Mouse (Mus musculus): ENCODE data around the gene Aldh2. TPM values are rescaled to one million over a fixed set of nuclear protein-coding genes. Genes with fewer than 3 reads are reported as not detected.
A peak's percentile ranks its signal among the peaks of the same experiment; 100 is the strongest.

Gene Aldh2
- total RNA-seq, 2 experiments from 2014 or later, result 263 to 319 TPM

DNA sequence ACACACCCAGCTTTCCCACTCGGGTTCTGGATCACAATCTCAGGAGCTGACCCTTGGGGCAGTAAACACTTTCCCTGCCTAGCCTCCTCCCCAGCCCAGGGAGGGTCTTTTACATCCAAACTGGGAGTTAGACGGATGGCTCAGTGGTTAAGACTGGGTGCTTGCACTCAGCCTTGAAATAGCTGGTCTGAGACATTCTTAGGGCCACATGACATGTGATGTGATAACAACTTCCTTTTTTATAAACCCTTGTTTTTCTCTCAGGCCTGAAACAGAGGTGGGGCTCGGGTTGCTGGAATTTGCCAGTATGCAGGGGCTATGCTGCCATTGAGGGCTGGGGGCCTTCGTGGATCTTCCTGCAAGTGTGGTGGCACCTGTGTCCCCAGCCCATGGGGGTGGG, 3.7 kb upstream of the Aldh2 start:
- intact Hi-C loops (cut with DNase I), result no loop called here
- no peak for DNase-seq

DNA sequence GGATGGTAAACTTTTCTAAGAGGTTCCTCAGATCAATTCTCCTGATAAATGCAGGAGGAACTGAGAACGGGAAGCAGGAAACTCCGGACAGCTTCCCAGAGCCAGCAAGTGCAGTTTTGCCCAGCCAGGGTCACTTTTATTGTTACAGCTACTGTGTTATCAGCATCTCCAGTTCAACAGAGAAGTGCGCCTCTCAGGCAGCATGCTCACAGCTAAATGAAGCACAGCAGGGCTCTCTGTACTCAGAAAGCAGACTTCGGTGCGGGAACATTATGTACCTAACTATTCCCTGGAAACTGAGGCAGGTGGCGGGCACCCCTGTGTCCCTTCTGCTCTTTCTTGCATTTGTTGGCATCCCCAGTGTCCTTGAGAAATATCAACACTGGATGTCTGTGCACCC, 2.6 kb upstream of the Aldh2 start:
- intact Hi-C loops (cut with DNase I), result no loop called here
- DNase-seq, result no peak

DNA sequence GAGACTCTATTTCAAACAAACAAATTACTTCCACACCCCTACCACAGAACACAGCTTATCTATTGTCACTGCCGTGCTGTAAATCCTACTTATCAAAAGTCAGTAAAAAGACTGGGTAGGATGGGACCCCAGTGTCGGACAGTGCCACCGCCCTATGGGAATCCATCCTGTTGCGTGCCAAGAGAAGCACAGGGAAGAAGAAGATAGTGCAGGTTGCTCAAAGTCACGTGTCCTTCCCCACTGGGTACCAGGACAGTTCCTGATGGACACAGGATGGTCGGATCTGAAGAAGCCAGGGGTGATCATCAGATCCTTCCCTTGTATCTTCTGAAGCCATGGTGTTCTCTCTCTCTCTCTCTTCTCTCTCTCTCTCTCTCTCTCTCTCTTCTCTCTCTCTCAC, 2.1 kb upstream of the Aldh2 start:
- DNase-seq, result no peak
- intact Hi-C loops (cut with DNase I), result no loop called here

DNA sequence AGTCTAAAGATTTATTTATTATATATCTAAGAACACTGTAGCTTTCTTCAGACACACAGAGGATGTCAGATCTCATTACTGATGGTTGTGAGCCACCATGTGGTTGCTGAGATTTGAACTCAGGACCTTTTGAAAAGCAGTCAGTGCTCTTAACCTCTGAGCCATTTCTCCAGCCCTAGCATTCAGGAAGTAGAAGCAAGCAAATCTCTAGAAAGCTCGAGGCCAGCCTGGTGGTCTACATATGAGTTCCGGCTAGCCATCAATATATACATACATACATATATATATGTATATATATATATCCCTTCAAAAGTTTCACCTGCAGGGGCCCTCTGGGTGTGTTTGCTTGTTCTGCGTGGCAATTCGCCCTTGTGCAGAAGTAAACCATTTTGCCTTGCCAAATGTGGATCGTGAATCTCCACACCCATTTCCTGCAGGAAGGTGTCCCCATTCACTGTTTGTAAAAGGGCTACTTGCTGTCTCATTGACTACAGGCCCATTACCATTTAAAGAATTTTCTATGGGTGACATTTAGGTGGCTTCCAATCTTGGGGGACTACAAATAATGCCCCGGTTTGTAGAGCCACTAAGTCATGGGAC, 1.2 kb upstream of the Aldh2 start:
- intact Hi-C loops (cut with DNase I), result no loop called here
- no peak for DNase-seq

DNA sequence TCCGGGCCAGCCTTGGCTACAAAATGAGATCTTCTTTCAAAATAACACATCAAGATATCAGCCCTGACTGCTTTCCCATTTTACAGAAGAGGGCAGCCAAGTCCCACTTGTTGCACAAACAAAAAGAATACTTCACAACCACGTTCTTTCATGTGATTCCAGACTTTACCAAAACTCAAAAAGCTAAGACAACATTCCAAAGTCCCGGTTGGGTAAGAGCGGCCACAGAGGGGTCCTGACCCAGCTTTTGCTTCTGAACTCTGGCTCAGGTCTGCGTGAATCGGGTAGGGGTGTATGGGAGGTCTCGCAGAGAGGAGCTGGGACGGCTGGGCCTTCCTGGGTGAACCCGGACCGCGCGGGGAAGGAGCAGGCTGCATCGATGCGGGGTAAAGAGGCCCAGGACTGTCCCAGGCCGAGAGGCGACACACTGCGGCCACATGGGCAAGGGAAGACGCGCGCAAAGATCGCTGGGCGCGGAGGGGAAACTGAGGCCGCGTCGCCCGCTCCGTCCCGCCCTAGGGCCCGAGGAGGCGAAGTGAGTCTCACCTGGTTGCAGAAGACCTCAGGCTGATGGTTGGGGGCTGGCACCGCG, 712 bp downstream of the Aldh2 start:
- intact Hi-C loops (cut with DNase I), result no loop called here
- DNase-seq, result peak in 1 of 2 experiments; percentile 42

DNA sequence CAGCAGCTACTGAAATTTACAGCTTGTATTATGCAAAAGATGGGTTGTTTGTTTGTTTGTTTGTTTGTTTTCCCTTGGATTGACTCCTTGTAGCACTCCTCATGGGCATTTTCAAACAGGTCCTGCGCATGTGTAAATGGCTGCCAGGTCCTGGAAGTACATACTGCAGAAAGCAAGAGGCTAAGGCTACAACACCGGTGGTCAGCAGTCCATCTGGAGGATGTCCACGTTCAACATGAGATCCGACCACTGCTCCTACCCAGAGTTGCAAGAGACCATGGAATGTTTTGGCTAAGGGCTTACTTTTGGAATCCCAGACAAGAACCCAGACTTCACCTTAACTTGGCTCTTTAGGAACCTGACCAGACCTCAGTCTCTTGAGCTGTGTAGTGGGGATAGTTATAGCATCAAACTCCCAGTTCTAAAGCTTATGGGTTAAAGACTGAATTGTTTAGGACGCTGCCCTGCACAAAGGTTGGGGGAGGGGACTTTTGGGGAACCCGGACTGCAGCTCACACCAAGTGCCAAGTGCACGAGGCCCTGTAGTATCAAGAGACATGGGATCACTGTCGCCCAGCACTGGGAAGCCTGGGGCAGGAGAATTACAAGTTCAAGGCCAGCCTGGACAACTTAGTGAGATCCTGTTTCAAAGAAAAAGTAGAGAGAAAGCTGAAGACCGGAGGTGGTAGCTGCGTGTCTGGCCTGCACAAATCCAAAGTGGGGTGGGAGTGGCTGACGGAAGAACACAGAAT, 1.4 kb downstream of the Aldh2 start:
- no peak for DNase-seq

DNA sequence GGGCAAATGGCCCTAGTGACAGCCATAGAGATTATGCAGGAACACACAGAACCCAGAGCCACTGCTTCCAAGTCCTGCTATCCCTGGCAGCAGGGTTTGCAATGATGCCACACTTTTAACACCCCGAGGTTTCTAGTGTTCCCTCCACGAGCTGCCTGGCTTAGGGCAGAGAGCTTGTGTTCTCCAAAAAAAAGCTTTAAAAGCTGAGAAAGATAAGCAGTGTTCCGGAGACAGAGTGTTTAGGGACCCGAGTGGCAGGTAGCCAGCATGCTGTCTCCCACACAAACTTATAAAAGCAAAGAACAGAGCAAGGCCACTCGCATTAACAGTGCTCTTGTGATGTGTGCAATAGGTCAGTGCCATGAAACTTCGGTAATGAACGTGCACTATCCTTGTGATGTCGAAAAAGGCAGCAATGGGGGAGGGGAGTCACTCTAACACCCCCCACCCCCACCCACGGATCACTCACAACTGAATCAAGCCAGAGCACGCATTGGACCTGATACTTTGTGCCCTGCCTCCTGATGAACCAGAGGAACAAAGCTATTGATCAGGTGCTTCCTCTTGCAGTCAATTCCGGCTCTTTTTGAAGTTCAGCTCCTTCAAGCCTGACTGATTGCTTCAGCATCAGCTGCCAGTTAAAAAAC, 2.1 kb downstream of the Aldh2 start:
- intact Hi-C loops (cut with DNase I), result no loop called here

More for the DNA sequence above, 1.4 kb downstream of the Aldh2 start:
- intact Hi-C loops (cut with DNase I), result no loop called here

DNA sequence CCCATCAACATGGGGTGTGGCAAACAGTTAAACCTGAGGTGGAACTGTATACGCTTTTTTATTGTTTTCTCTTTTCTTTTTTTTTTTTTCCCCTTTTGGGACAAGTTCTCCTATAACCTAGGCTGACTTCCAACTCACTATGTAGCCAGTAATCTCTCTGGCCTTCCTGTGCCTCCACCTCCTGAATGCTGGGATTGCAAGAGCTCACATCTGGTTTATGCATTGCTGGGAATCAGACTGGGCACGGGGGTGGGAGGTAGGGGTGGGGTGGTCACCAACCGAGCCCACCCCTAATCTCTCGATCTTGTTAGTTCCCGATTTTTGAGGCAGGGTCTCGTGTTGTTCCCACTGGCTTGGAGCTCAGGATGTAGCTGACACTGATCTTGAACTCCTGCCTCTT, 3.7 kb downstream of the Aldh2 start:
- intact Hi-C loops (cut with DNase I), result no loop called here
- DNase-seq, result no peak

More for the DNA sequence above, 2.1 kb downstream of the Aldh2 start:
- DNase-seq, result no peak

DNA sequence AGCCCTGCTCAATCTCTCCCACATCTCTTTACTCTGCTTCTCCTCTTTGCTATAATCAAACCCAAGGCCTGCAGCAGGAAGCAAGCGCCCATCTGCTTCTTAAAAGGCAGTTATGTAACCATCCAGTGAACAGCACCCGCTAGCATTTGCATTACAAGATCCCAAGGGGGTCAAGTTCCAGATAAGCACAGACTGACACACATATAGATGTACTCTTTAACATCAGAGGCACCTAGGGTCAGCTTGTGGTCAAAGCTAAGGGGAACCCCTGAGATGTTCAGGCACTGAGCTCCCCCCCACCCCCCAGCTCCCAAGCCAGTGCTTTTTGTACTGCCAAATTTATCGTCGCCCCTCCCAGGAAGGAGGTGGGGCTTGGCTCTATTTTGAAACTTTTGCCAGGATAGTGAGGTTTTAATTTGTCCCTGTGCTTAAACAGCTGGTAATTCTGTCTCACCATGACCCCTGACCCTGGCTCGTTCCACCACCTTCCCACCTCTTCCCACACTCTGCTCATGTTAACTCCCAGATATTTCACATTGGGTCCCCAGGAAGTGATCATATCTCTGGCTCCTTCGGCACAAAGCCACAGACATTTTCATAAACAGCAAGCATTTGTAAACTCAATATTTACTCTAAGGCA, 7.1 kb downstream of the Aldh2 start:
- peak; percentile 62 to 74 for DNase-seq
- intact Hi-C loops (cut with DNase I), result no loop called here

DNA sequence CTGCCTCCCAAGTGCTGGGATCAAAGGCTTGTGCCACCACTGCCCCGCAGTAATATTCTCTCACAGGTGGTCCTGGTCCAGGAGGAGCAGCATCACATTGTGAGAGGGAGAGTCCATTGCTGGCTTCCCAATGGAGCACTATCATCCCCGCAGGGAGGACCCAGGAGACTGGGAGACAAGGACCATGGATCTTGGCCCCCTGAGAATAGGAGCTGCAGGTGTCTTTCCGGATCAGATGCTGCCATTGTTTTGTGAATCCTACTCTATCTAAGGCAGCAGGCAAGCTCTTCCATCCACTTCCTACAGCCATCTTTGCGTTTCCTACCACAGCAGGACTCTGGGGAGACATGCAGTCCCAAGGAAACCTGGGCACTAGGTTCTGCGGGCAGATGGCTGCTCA, 7.9 kb downstream of the Aldh2 start:
- intact Hi-C loops (cut with DNase I), result no loop called here
- no peak for DNase-seq

DNA sequence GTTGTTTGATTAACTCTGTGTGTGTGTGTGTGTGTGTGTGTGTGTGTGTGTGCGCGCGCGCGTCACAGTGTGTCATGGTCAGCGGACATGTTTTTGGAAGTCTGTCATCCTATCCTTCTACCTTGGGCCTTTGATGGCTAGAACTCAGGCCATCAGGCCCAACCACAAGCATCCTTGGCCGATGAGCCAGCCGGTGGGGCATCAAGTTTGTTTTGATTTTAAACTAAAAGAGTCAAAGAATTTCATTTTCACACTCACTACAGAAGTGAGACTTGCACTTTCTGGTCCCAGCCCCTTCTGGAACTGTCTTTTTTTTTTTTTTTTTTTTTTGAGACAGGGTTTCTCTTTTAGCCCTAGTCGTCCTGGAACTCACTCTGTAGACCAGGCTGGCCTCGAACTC, 8.6 kb downstream of the Aldh2 start:
- intact Hi-C loops (cut with DNase I), result no loop called here
- DNase-seq, result no peak

DNA sequence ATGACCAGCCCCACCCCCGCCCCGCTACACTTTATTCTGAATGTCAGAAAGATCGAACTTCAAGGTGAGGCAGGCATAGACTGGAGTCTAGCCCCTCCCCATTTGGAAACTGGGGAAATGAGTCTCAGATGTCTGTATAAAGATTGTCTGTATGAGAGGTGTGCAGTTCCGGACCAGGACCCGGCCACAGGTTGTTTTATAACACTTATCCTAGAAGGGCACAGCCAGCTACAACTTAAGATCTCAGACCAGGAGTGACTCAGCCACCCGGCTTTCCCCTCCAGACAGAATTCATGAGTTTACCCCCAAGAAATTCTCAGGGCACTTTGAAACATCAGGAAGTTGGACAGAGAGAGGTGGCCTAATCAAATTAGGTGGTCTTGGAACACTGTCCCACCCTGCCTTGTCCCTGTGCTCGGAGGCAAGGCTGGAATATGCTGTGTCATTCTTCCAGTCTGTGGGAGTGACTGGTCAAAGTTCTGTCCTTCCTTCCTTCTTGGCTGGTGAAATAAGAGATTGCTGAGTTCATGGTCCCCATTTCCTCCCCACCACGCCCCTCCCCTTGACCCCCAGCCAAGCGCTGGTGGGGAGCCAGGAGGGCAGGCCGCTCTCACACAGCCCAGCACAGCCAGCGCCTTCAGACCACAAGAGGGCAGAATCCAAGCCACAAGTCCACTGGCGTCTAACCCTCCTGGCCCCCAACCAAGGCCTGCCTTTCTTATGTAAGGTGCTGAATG, 9.7 kb downstream of the Aldh2 start:
- intact Hi-C loops (cut with DNase I), result loop anchor here (1.0 to 2.0 kb wide), 2 partner anchors 18 to 19 kb away; no protein-coding TSS in a partner anchor
- DNase-seq, result peak; percentile 96 to 97

DNA sequence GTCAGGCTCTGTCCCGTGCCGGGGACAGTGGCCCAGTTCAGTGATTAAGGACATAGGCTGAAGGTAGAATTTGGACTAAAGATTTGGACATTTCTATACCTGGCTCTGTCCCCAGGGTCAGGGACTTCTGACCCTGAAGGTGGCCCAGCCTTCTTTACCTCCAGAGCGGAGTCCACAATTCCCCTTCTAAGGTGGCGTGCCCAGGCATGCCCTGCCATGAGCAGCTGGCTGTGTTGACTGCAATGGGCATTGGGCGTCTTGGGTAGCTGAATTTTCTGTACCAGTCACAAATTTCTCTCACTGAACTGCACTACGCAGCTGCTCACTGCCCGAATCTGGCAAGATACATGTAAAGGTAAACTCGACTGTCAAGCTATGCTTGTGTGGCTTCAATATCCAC, 11.7 kb downstream of the Aldh2 start:
- intact Hi-C loops (cut with DNase I), result loop anchor here (2.0 kb wide), 1 partner anchor 17 kb away; no protein-coding TSS in a partner anchor
- no peak for DNase-seq

DNA sequence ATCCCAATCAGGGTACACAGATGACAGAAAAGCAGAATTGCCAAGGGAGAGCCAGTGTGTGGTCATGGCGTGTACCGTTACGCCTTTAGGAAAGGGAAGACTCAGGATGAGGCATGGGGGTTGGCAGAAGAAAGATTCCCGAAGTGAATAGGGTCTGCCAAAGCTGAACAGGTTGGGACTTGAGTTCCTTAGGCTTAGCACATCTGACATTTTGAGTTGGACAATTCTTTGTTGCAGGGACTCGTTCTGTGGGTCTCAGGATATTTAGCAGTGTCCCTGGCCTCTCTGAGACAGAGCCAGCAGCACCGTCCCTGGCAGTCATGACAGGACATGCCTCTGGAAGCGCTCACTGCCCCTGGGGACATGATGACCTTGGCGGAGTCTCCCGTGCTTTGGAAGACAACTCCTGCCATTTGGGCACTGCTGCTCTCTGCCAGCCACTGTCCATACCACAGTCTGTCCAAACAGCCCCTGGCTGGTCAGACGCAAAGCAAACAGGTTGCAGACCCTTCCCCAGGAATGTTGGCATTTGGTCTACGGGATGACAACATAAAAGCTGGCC, 16.6 kb downstream of the Aldh2 start:
- intact Hi-C loops (cut with DNase I), result no loop called here
- peak in 1 of 2 experiments; percentile 51 for DNase-seq

DNA sequence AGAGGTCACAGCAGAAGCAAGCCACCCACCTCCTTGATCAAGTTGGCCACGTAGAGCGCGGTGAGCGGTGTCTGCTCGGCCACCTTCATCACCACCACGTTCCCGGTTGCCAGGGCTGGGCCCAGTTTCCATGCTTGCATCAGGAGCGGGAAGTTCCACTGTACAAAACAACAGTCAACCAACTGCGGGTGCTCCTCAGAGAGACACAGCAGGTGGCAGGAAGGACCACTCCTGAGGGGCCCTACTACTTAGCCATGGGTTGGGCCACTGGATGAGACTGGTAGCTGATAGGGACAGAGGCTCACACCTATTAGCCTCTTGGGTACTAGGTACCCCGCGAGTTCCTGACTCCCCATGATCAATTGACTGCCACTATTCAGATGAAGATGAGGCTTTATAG, 17.8 kb downstream of the Aldh2 start:
- DNase-seq, result no peak
- intact Hi-C loops (cut with DNase I), result no loop called here

DNA sequence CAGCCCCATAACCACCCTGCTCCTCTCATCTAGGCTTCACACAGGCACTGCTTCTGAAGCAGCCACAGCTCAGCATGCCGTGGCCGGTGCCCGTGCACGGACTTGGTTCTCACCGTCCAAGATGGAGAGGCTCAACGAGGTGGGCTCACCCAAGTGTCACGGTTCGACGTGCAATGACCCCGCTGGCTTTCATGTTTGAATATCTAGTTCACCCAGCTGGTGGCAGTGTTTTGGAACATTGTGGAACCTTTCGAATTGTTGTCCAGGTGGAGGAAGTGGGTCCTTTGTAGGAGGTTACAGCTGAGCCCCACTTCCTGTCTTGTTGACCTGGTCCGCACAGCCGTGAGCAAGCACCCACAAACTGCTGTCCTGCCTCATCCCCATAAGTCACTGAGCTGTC, 19.5 kb downstream of the Aldh2 start:
- intact Hi-C loops (cut with DNase I), result no loop called here
- DNase-seq, result no peak

DNA sequence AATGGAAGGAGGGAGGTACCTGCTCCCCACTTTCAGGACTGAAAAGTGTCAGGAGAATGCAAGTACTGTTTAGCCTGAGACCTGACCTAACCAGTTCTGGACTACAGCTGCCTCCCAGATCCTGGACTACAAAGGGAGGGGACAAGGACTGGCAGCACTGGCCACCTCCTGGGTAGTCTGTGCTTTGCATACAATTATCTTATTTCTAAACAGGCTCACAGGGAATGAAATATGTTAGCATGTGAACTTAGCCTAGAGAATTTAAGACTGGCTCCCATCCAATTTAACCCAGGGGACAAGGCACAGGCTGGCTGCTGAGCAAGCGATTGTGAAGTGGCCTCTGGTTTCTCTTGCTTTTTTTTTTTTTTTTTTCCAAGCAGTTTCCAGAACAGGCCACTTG, 22.8 kb downstream of the Aldh2 start:
- intact Hi-C loops (cut with DNase I), result no loop called here
- DNase-seq, result no peak

DNA sequence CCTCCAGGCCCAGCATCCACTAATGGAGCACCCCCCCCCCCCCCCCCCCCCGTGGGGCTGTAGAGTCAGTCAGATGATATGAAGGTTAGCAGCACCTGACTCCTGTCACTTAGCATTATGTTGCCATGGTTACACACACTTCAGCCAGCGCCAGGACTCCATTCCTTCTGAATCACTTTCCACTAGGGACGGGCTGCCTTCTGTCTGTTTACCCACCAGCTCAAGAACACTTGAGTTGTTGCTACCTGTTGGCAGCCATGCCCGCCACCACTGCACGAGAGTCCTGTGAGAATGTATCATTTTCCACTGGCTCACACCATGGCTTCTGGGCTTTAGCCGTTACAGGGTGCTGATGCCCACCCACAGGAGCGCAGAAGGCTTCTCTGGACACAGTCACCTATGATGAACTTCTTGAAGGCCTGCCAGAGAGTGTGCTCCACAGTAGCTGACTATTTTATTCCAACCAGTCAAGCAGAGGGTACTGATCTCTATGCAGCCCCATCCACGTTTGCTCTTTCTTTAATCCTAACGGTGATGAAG, 23.7 kb downstream of the Aldh2 start:
- intact Hi-C loops (cut with DNase I), result no loop called here
- no peak for DNase-seq

DNA sequence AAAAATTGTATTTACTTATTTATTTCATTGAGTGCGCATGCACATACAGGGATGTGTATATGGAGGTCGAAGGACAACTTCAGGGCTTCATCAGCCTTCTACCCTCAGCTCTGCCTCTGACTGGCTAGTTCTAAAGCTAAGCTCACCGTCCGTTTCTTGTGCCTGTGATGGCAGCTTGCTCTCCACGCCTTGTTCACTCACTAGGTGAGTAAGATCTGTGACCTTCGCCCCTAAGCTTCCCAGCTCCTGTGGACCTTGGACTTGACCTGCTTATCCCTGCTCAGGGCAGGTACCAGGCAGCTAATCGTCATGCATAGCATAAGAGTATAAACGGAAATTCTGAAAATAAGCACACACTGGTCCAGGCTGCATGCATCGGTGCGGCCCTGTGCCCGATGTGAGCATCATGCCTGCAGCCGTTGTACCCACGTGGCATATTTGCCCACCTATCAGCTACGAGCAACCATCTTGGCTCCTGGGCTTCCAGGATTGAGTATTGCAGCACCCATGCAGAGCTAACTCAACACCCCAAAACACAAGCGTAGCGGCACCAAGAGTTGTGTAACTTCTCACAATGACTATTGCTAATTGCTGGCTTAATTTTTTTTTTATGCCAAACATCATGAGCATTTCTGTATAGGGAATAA, 27.5 kb downstream of the Aldh2 start:
- intact Hi-C loops (cut with DNase I), result no loop called here

More for the DNA sequence above, 27.5 kb downstream of the Aldh2 start:
- no peak for DNase-seq
